Mouse (Mus musculus): ENCODE measurements around the gene Xrcc6.

DNA sequence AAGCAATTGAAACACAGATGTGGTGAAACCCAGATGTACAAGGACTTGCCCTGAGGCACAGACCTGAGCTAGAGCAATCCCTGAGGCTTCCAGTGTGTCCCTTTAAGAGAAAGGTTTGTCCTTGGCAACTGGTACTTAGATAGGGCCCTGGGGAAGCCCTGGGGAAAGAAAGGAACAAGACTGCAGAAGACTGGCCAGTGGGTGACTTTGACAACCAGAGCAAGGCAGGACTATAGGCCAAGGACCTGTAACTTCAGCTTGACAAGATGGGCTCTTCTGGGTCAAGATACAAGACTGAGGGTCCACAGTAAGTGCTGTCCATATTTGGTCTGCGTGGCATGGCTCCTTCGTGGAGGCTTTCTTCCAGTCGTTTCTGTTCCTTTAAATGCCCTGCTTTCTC is at the start of gene Xrcc6:
- no peak for TF ChIP-seq CTCF (IDR thresholded peaks at IDR 0.05; ENCODE audit: extremely low read depth, insufficient read depth, low read length)
- TF ChIP-seq POLR2A (IDR thresholded peaks at IDR 0.05; ENCODE audit: extremely low read depth, insufficient read depth, low read length), result no peak

Measured in cortical plate, adult 2 months (tissue).